Comparison of ENCODE assay signal across 8 mouse cellular contexts in the genomic region with DNA sequence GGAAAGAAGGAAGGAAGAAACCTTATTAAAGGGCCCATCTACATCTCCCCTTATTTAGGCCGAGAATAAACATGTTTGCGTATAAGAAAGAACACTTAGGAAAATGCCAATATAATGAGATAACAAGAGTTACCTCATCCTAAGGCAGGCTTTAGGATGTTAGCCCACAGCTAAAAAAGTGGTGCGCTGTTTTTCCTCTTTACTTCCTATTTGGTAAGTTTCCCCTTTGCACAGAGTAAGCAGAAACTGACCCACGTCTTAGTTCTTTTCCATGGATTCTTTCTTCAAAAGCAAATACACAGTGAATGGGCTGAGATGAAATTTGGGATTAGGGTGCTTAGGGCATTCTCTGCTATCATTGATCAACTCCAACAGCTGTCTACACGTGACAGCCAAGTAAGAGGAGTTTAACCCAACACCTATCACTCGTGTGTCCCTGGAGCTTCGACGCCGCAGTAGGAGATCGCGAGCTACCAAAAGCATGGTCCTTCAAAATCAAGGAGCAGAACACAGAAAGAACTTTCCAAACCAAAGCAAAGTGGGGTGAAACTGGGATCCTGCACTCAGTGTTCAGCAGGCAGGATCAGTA. TPM values are rescaled to one million over a fixed set of nuclear protein-coding genes. Genes with fewer than 3 reads are reported as not detected.
DNase-seq lines count a peak whose midpoint lies in the region; ATAC-seq and TF ChIP-seq lines count a peak whose summit lies in the region.

No protein-coding gene starts in this region.

- peak overlapping the region; percentile 90 for H3K4me2 ChIP-seq in embryonic facial prominence, embryonic 12.5 days (replicated peaks)
- peak overlapping the region; percentile 67 for H3K4me2 ChIP-seq in midbrain, postnatal 0 days (ENCODE audit: low read depth, low read length, poor library complexity, severe bottlenecking)

- H3K4me1 ChIP-seq in embryonic facial prominence, embryonic 12.5 days, result 0 out of 2 replicates have a peak, but pooled peaks cover 2% of the 10 kb centered on the region
- peaks cover 4% of the 10 kb centered on the region; the same call in 1 of the 2 replicates for H3K4me1 ChIP-seq in midbrain, postnatal 0 days (ENCODE audit: insufficient read depth, low read length)

- no peaks in the 10 kb centered on the region for H3K9me3 ChIP-seq in embryonic facial prominence, embryonic 12.5 days
- no peaks in the 10 kb centered on the region for H3K9me3 ChIP-seq in midbrain, postnatal 0 days (ENCODE audit: low read length)

- H3K9ac ChIP-seq in embryonic facial prominence, embryonic 12.5 days, result peak overlapping the region; percentile 56; the same call in 1 of the 2 replicates
- H3K9ac ChIP-seq in midbrain, postnatal 0 days (replicated peaks; ENCODE audit: low read length, poor library complexity, severe bottlenecking), result 0 out of 2 replicates have a peak overlapping the region, but pooled peaks have one; percentile 24

- no peaks in the 10 kb centered on the region for H3K27me3 ChIP-seq in embryonic facial prominence, embryonic 12.5 days
- H3K27me3 ChIP-seq in midbrain, postnatal 0 days (ENCODE audit: insufficient read depth, low read length), result no peaks in the 10 kb centered on the region

- no peak for TF ChIP-seq CTCF in left cerebral cortex, adult 2 months (IDR thresholded peaks at IDR 0.05)
- TF ChIP-seq CTCF in midbrain, postnatal 0 days (IDR thresholded peaks at IDR 0.05), result no peak

- intact Hi-C loops in left cerebral cortex, adult 2 months (cut with DNase I), result no loop called here
- intact Hi-C loops in left cerebral cortex, postnatal 14 days (cut with DNase I), result no loop called here

- H3K36me3 ChIP-seq in embryonic facial prominence, embryonic 12.5 days, result no peaks in the 10 kb centered on the region
- no peaks in the 10 kb centered on the region for H3K36me3 ChIP-seq in midbrain, postnatal 0 days (ENCODE audit: insufficient read depth, low read length)

- DNase-seq in left cerebral cortex, adult 2 months (ENCODE audit: extremely low spot score in 1 of 2, low spot score in 2 of 2), result no peak
- no peak for DNase-seq in left cerebral cortex, postnatal 14 days (ENCODE audit: low spot score in 2 of 2)
- no peak for DNase-seq in midbrain, postnatal 0 days (ENCODE audit: low spot score)
- no peak for DNase-seq in urinary bladder, postnatal 36 days (ENCODE audit: low spot score in 2 of 2)
- DNase-seq in embryo, embryonic 9.5 days (ENCODE audit: extremely low spot score), result no peak
- no peak for DNase-seq in spleen, postnatal 10 days (ENCODE audit: low spot score in 2 of 2)

- H3K27ac ChIP-seq in left cerebral cortex, adult 2 months, result no peak overlapping the region; the same call in 1 of the 2 replicates
- H3K27ac ChIP-seq in embryonic facial prominence, embryonic 12.5 days, result 0 out of 2 replicates have a peak overlapping the region, but pooled peaks have one; percentile 57
- H3K27ac ChIP-seq in midbrain, postnatal 0 days (ENCODE audit: low read depth, low read length), result no peak overlapping the region

- ATAC-seq in embryonic facial prominence, embryonic 12.5 days (ENCODE audit: insufficient number of reproducible peaks, insufficient read depth, low FRiP score, low TSS enrichment), result no peak
- peak; percentile 18 for ATAC-seq in inflammation-experienced regulatory T-cells, adult 6 months
- no peak for ATAC-seq in midbrain, postnatal 0 days (ENCODE audit: low FRiP score)

- 46% methylated on average over 11 of the region's 11 CpGs for WGBS in embryonic facial prominence, embryonic 12.5 days
- 44% methylated on average over 11 of the region's 11 CpGs for WGBS in midbrain, postnatal 0 days

- H3K4me3 ChIP-seq in left cerebral cortex, adult 2 months, result peak overlapping the region; percentile 52
- peak overlapping the region; percentile 44 for H3K4me3 ChIP-seq in embryonic facial prominence, embryonic 12.5 days
- H3K4me3 ChIP-seq in midbrain, postnatal 0 days (ENCODE audit: low read depth, low read length), result peak overlapping the region; percentile 35

RNA-seq across cellular contexts. Expression of a gene that starts 7.6 kb away (rescaled TPM):
- 10 to 100 TPM; 56.2 to 57.9 TPM for total RNA-seq in left cerebral cortex, adult 2 months (2021)
- 10 to 100 TPM; 43.7 to 60.4 TPM for total RNA-seq in left cerebral cortex, postnatal 14 days (2021)
- 38.5 and 42.3 TPM in 2 replicates for polyA plus RNA-seq in embryonic facial prominence, embryonic 12.5 days (2016; fragmentation: Nextera tagmentation; extraction: Ambion mirVana)
- polyA plus RNA-seq in inflammation-experienced regulatory T-cells, adult 6 months (2017; shearing (Covaris generic)), result 10 to 100 TPM; 45.4 to 74.4 (median 73.1) TPM
- total RNA-seq in midbrain, postnatal 0 days (2014; rRNA removed), result 61.7 and 75.0 TPM in 2 replicates
- 11.8 and 12.6 TPM in 2 replicates for polyA plus RNA-seq in midbrain, postnatal 0 days (2015; fragmentation: Nextera tagmentation; extraction: Ambion mirVana)
